Mouse (Mus musculus) embryonic facial prominence, embryonic 15.5 days (tissue): ENCODE results near the gene Tsfm. TPM values are rescaled to one million over a fixed set of nuclear protein-coding genes. Genes with fewer than 3 reads are reported as not detected.

Experiments used
- ATAC-seq: fragments of 200-750 bp; cut with Nextera tagmentation; 2 replicates; pipeline ENCODE4 v1.8.0; 2017; ENCODE audit warnings: low read depth, moderate TSS enrichment; ENCODE audit not compliant: insufficient number of reproducible peaks, low FRiP score, low TSS enrichment
- H3K27ac ChIP-seq: fragments of 300-500 bp; sonication (generic); replicated peaks from 2 replicates; pipeline ENCODE4 v1.5.1; 2015; ENCODE audit warnings: mild to moderate bottlenecking, inconsistent platforms
- H3K27me3 ChIP-seq: fragments of 300-500 bp; sonication (generic); 2 replicates; pipeline ENCODE4 v1.6.1; 2015; ENCODE audit warnings: inconsistent platforms
- H3K36me3 ChIP-seq: fragments of 300-500 bp; sonication (generic); 2 replicates; pipeline ENCODE4 v1.6.1; 2015; ENCODE audit warnings: mild to moderate bottlenecking, inconsistent platforms
- H3K4me1 ChIP-seq: fragments of 300-500 bp; sonication (generic); 2 replicates; pipeline ENCODE4 v1.6.1; 2015; ENCODE audit warnings: inconsistent platforms
- H3K4me2 ChIP-seq: fragments of 300-500 bp; sonication (generic); replicated peaks from 2 replicates; pipeline ENCODE4 v1.6.1; 2015; ENCODE audit warnings: mild to moderate bottlenecking, inconsistent platforms
- H3K4me3 ChIP-seq: fragments of 300-500 bp; sonication (generic); replicated peaks from 2 replicates; pipeline ENCODE4 v1.5.1; 2015; ENCODE audit warnings: mild to moderate bottlenecking, inconsistent platforms
- H3K9ac ChIP-seq: fragments of 300-500 bp; sonication (generic); 2 replicates; pipeline ENCODE4 v1.6.1; 2015; ENCODE audit warnings: inconsistent platforms
- H3K9me3 ChIP-seq: fragments of 300-500 bp; sonication (generic); replicated peaks from 2 replicates; pipeline ENCODE4 v1.6.1; 2016; ENCODE audit warnings: inconsistent platforms
- WGBS: fragments of 180-500 bp; shearing (Covaris S2); methylation state at CpG from one replicate; pipeline ENCODE4 v1.1.7; 2015; 5-methylcytosine and 5-hydroxymethylcytosine counted together
- polyA plus RNA-seq: library from polyadenylated mRNA; unstranded; fragments of >200 nt; fragmentation: Nextera tagmentation; extraction: Ambion mirVana; gene quantifications from 2 replicates; pipeline ENCODE4 v1.2.1, GENCODE M21; 2015

The Tsfm gene
- polyA plus RNA-seq, 1 experiment from 2014 or later, result 68.8 TPM

DNA sequence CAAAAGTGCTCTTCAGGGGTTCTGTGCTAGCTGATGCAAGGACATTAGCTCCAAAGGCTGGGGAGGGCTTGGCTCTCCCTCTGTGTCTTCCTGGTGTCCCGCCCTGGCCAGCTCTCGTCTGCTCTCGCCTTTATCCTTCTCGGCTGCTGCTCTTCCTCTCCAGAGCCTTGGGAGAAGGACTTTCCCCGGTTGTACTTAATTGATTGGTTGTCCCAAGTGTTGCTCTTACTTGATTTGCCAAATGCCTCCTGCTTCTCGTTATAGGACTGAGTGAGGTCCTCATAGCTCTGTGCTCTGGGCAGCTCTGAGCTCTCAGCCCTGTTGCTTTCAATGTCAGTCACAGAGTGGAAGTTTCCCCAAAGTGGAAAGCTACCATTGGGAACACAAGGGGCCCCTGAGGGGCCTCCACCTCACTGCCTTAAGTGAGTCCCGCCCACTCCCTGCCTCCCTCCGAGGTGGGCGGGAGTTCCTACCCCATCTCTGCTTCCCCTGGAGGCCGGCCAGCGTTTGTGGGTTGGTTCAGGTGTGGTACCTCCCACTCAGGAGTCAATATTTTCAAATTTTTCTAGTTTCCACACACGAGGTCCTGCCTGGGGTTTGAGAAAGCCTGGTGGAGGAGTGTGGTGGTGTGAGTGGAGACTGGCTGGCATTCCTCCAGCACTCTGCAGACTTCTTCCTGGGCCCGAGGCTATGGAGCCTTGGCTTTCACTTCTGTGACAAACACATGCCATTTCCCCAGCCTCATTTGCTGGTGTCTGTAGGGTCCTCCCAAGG is 33.1 kb downstream of the Tsfm start:
- Histone ChIP-seq H3K4me3 (no peak overlapping the region), H3K36me3 (peaks cover 71% of the 10 kb centered on the region), H3K27me3 (no peaks in the 10 kb centered on the region), H3K9me3 (no peaks in the 10 kb centered on the region), H3K9ac (no peak overlapping the region), H3K4me1 (peaks cover 30% of the 10 kb centered on the region), H3K4me2 (no peak overlapping the region), H3K27ac (0 out of 2 replicates have a peak overlapping the region, but pooled peaks have one; percentile 31)
- no peak for ATAC-seq
- 49% methylated on average over 13 of the region's 13 CpGs for WGBS

DNA sequence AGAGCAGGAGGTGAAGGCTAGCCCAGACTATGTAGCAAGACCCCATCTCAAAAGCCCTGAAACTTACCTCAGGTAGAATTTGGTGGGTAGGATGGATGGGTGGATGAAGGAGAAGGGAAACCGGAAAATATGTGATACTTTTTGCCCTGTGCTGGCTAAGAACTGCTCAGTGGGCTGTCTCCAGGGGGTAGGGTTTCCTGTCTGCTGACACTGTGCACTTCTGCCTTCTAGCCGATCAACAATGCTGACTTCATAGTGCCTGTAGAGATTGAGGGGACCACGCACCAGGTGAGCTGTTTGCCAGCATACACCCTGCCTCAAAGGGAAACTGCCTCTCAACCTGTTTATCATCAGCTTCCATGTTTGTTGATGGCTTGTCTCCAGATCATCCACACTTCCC is 37.0 kb downstream of the Tsfm start:
- Histone ChIP-seq H3K36me3 (peaks cover 65% of the 10 kb centered on the region), H3K4me2 (no peak overlapping the region), H3K4me1 (peaks cover 50% of the 10 kb centered on the region), H3K27me3 (no peaks in the 10 kb centered on the region), H3K9ac (no peak overlapping the region), H3K9me3 (no peaks in the 10 kb centered on the region), H3K27ac (no peak overlapping the region), H3K4me3 (no peak overlapping the region)
- 87% methylated on average over 3 of the region's 3 CpGs for WGBS
- ATAC-seq, result no peak

DNA sequence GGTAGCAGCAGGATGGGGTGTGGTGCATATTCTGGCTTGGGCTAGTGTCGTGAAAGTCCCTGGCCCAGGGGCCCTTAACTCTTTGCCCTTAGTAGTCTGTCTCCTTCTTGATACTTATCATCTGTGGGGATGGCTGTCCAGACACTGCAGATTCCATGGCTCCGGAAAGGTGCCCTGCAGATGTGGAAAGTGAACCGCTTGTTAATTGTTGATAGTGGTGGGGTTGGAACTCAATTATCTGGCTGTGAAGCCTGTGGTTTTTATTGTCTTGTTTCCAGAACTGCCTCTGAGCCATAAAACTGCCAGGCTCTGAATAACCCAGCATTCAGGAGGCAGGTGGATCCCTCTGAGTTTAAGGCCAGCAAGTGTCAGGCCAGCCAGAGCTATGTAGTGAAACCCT is 39.0 kb downstream of the Tsfm start:
- ATAC-seq, result no peak
- WGBS, result 70% methylated on average over 3 of the region's 3 CpGs

DNA sequence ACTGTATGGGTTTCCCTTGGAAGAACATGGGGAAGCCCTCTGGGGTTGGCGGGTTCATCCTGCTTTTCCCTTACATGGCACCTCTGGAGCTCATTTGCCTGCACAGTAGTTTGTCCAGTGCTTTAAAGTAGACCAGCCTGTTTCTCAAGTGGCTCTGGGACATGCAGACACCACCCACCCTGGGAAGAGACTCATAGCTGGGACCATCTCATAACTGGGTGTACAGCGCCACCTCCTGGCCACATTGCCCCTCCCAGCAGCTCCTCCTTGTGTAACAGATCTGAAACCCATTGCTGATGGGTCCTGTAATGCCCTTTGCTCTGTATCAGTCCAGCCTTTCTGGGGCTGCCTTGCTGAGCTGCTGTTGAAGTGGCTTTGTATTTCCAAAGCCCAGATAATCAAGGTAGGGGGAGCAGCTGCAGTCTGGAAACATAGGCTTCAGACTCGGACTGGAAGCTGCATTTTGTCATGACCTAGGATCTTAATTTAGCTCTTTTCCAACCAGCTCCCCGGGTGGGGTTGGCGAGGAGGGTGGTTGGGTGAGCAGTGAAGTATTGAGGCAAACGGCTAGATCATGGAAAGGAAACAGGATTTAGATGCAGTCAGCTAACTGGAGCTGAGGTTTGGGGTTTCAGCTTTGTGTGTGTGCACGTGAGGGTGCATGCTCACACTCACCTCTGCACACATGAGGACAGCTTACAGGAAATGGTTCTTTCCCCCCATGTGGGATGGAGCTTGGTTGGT is 40.2 kb downstream of the Tsfm start:
- 54% methylated on average over 7 of the region's 7 CpGs for WGBS
- Histone ChIP-seq H3K36me3 (peaks cover 46% of the 10 kb centered on the region), H3K27ac (peak overlapping the region; percentile 58; the same call in 1 of the 2 replicates), H3K4me3 (no peak overlapping the region), H3K9me3 (no peaks in the 10 kb centered on the region), H3K4me2 (no peak overlapping the region), H3K4me1 (peaks cover 75% of the 10 kb centered on the region), H3K9ac (no peak overlapping the region), H3K27me3 (no peaks in the 10 kb centered on the region)
- ATAC-seq, result peak; percentile 62; the same call in 1 of the 2 replicates

More for the DNA sequence above, 39.0 kb downstream of the Tsfm start:
- peaks cover 64% of the 10 kb centered on the region for H3K4me1 ChIP-seq
- H3K4me2 ChIP-seq, result no peak overlapping the region
- H3K27ac ChIP-seq, result no peak overlapping the region
- H3K4me3 ChIP-seq, result no peak overlapping the region
- H3K9me3 ChIP-seq, result no peaks in the 10 kb centered on the region
- no peaks in the 10 kb centered on the region for H3K27me3 ChIP-seq
- no peak overlapping the region for H3K9ac ChIP-seq
- H3K36me3 ChIP-seq, result peaks cover 53% of the 10 kb centered on the region

DNA sequence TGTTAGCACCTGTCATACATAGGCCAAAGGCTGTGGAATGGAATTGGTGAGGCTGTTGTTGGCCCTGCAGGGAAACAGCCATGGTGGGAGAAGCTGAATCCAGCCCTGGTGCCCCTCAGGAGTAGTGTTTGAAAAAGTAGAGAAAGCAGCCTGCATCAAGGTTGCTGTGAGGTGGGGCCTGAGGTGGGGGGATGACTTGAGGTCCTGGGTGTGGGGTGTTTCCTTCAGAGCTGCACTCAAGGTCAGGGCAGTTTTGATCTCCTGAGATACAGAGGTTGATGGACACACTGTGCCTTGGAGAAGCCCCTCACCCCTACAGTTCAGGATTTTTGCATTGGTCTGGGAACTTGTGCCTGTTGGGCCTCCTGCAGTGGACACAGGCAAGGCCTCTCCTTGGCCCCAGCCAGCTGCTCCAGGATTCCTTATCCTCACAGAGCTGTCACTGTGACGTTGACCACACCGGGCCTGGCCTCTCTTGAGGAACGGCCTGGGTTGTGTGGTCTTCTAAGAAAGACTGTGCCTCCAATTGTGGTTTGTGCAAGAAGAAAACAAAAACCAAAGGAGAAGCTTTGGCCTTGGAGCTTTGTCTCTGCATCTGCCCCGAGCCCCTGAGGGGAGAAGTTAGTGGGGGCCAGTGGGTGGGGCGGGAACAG is 42.0 kb downstream of the Tsfm start:
- H3K9ac ChIP-seq, result no peak overlapping the region
- peaks cover 27% of the 10 kb centered on the region for H3K36me3 ChIP-seq
- no peak for ATAC-seq
- H3K27ac ChIP-seq, result peak overlapping the region; percentile 79; the same call in 1 of the 2 replicates
- H3K4me2 ChIP-seq, result no peak overlapping the region
- H3K4me1 ChIP-seq, result peaks cover 81% of the 10 kb centered on the region
- H3K27me3 ChIP-seq, result no peaks in the 10 kb centered on the region
- H3K4me3 ChIP-seq, result no peak overlapping the region
- no peaks in the 10 kb centered on the region for H3K9me3 ChIP-seq
- WGBS, result 65% methylated on average over 5 of the region's 5 CpGs

DNA sequence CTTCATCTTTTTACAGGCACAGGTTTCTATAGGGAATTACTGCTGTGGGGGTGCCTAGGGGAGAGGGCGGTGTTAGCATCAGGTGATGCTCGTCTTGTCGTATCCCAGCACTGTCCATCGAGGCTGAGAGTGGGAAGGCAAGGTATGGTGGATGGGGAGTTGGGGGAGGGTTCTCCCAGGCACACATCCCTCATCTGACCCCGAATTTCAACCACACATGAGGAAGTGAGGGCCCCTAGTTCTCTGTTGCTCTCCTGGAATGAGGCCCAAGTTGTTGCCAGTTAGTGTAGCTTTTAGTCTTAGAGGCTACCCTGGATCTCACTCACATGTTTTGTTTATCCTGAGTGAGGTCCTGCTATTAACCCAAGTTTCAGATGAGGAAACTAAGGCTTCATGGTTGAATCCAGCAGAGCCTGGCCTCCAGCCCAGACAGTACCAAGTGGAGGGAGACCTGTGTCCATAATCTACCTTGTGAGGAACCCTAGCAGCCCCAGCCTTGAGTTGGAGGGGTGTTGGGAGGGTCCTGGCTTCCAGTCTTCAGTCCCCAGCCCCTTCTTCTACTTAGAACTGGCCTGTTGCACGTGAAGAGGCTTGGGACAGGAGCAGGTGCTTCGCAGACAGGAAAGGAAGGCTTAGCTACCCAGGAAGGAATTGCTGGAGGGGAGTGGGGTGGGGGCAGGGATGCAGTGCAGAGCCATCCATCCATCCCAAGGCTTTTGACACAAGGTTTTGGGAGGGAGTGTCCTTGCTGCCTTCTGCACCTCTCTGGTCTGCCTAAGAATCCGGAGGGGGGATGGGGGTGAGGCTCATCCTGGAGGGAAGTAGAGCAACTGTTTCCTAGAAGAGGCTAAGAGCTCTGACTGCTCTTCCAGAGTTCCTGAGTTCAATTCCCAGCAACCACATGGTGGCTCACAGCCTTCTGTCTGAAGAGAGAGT is 43.2 kb downstream of the Tsfm start:
- peaks cover 93% of the 10 kb centered on the region for H3K4me1 ChIP-seq
- H3K9me3 ChIP-seq, result no peaks in the 10 kb centered on the region
- H3K27me3 ChIP-seq, result no peaks in the 10 kb centered on the region
- H3K4me3 ChIP-seq, result no peak overlapping the region
- peak overlapping the region; percentile 79 for H3K27ac ChIP-seq
- no peak for ATAC-seq
- peaks cover 16% of the 10 kb centered on the region for H3K36me3 ChIP-seq
- no peak overlapping the region for H3K9ac ChIP-seq
- 47% methylated on average over 8 of the region's 8 CpGs for WGBS
- H3K4me2 ChIP-seq, result peak overlapping the region; percentile 26

DNA sequence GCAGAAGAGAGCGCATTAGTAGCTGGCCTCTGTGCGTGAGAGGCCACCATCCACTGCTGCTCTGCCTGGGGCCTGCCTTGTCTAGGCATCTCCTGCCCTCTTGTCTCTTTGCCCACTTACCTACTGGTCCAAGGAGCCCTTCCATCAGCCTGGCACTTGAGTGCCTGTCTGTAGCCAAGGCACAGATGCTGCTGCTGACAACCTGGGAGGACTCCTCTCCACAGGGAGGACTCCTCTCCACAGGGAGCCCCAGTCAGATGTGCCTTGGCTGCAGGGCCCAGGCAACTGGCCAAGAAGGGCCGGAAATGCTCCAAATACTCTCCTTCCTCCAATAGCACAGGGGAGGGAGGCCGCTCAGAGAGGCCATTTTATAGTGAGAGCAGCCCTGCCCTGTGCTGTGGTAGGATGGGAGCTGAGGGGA is 44.1 kb downstream of the Tsfm start:
- H3K9ac ChIP-seq, result no peak overlapping the region
- H3K36me3 ChIP-seq, result peaks cover 7% of the 10 kb centered on the region
- peaks cover 99% of the 10 kb centered on the region for H3K4me1 ChIP-seq
- ATAC-seq, result peak; percentile 63
- 37% methylated on average over 4 of the region's 4 CpGs for WGBS
- no peaks in the 10 kb centered on the region for H3K9me3 ChIP-seq
- no peaks in the 10 kb centered on the region for H3K27me3 ChIP-seq
- H3K27ac ChIP-seq, result peak overlapping the region; percentile 79
- H3K4me3 ChIP-seq, result peak overlapping the region; percentile 1; the same call in 1 of the 2 replicates
- H3K4me2 ChIP-seq, result peak overlapping the region; percentile 26

DNA sequence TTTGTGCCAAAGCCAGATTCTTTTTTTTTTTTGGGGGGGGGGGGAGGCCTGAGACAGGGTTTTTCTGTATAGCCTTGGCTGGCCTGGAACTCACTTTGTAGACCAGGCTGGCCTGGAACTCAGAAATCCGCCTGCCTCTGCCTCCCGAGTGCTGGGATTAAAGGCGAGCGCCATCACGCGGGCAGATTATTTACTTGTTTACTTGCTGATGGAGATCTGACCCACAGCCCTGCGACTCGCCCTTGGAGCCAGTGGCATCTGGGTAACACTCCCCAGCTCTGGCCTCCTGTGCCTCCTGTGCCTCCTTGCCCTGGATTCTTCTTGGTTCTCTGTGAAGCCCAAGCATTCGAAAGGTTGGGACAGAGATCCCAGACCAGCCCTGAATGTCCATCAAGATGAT is 45.1 kb downstream of the Tsfm start:
- Histone ChIP-seq H3K9ac (no peak overlapping the region), H3K36me3 (0 out of 2 replicates have a peak, but pooled peaks cover 3% of the 10 kb centered on the region), H3K27ac (peak overlapping the region; percentile 79), H3K4me3 (no peak overlapping the region), H3K4me1 (peaks cover 99% of the 10 kb centered on the region), H3K27me3 (no peaks in the 10 kb centered on the region), H3K4me2 (no peak overlapping the region), H3K9me3 (no peaks in the 10 kb centered on the region)
- ATAC-seq, result no peak
- 94% methylated on average over 9 of the region's 9 CpGs for WGBS

DNA sequence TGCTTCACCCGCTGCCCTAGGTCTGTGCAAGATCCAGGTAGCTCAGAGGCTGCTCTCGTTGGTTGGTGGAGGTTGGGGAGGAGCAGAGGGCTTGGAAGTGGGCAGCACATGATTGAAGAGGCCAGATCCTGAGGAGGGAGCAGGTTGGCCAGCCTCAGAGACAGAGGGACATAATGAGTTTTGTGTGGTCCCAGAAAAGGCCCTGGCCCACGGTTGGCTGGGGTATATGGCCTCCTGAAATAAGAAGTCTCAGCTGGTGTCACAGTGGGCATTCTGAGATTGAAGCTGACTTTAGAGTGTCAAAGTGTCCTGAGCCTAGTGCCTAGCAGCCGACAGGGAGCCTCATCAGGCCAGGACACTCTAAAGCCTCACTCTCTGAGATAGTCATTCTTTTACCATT is 45.5 kb downstream of the Tsfm start:
- Histone ChIP-seq H3K4me2 (peak overlapping the region; percentile 72), H3K9ac (no peak overlapping the region)

DNA sequence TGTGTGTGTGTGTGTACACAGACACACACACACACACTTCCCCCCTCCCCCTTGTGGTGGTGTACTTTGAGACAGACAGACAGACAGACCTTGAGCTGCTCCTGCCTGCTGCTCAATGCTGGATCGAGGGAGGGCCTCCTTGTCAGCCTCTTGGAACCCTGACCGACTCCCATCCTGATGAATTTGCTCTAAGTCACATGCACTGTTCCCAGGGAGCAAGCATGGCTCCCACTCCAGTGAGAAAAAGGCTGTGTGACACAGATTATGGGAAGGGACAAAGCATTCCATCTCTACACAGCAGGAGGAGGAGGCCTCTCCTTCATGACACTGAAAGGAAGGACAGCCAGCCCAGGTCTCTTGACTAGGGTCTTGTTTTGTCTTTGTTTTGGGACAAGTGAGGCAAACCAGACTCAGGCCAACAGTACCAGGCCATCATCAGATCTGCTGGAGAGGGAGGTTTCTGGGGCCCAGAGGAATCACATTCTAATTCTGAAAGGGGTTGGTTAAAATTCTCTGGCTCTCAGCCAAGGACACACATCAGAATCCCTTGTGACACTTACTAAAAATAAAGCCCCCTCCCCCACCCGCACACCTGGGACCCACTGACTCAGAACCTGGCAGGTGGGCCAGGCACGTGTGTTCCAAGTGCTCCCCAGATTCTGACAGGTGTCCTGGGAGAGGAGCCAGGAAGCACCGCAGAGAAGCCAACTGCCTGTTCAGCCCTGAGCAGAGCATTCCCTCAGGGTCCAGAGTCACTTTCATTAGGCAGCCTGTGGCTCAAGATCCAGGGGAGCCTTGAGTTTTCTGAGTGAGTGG is 46.2 kb downstream of the Tsfm start:
- H3K36me3 ChIP-seq, result 0 out of 2 replicates have a peak, but pooled peaks cover 3% of the 10 kb centered on the region
- 34% methylated on average over 5 of the region's 5 CpGs for WGBS
- peak overlapping the region; percentile 79 for H3K27ac ChIP-seq
- no peaks in the 10 kb centered on the region for H3K27me3 ChIP-seq
- no peaks in the 10 kb centered on the region for H3K9me3 ChIP-seq
- peak overlapping the region; percentile 87 for H3K4me3 ChIP-seq
- ATAC-seq, result no peak
- peak overlapping the region; percentile 13; the same call in 1 of the 2 replicates for H3K9ac ChIP-seq
- peak overlapping the region; percentile 72 for H3K4me2 ChIP-seq
- peaks cover 90% of the 10 kb centered on the region for H3K4me1 ChIP-seq

More for the DNA sequence above, 45.5 kb downstream of the Tsfm start:
- ATAC-seq, result no peak
- Histone ChIP-seq H3K9me3 (no peaks in the 10 kb centered on the region), H3K36me3 (0 out of 2 replicates have a peak, but pooled peaks cover 3% of the 10 kb centered on the region), H3K27ac (peak overlapping the region; percentile 79), H3K27me3 (no peaks in the 10 kb centered on the region), H3K4me3 (peak overlapping the region; percentile 87), H3K4me1 (peaks cover 96% of the 10 kb centered on the region)
- 63% methylated on average over 4 of the region's 4 CpGs for WGBS
